Mouse (Mus musculus) erythroblast, embryonic 14.5 days (primary cell): ENCODE data around the gene Plekha7. TPM values are rescaled to one million over a fixed set of nuclear protein-coding genes. Genes with fewer than 3 reads are reported as not detected.

Experiments used
- H3K27me3 ChIP-seq: 2 replicates; pipeline ENCODE4 v1.6.1; 2012; ENCODE audit warnings: inconsistent platforms; ENCODE audit not compliant: control insufficient read depth
- H3K36me3 ChIP-seq: 2 replicates; pipeline ENCODE4 v1.6.1; 2012; ENCODE audit warnings: mild to moderate bottlenecking, inconsistent platforms; ENCODE audit not compliant: control insufficient read depth
- H3K4me1 ChIP-seq: 2 replicates; pipeline ENCODE4 v1.6.1; 2012; ENCODE audit warnings: inconsistent platforms; ENCODE audit not compliant: control insufficient read depth
- H3K4me3 ChIP-seq: replicated peaks from 2 replicates; pipeline ENCODE3; 2012; ENCODE audit warnings: moderate library complexity, mild to moderate bottlenecking, inconsistent platforms
- H3K9me3 ChIP-seq: 2 replicates; pipeline ENCODE4 v1.6.1; 2012; ENCODE audit warnings: low read length, inconsistent platforms, mixed read lengths; ENCODE audit not compliant: control insufficient read depth
- GATA1 ChIP-seq: IDR thresholded peaks from 2 replicates; pipeline ENCODE4 v1.6.1; 2012; ENCODE audit warnings: low read length, inconsistent platforms, mixed read lengths
- TAL1 ChIP-seq: IDR thresholded peaks from 3 replicates; pipeline ENCODE4 v1.6.1; 2012; ENCODE audit warnings: low read length, inconsistent platforms, mixed read lengths
- polyA plus RNA-seq: library from polyadenylated mRNA; stranded (reverse); fragments of >175 nt; gene quantifications from 2 replicates; pipeline ENCODE4 v1.2.3, GENCODE M21; 2012

The Plekha7 gene
- polyA plus RNA-seq, 1 experiment, result 0.19 TPM

DNA sequence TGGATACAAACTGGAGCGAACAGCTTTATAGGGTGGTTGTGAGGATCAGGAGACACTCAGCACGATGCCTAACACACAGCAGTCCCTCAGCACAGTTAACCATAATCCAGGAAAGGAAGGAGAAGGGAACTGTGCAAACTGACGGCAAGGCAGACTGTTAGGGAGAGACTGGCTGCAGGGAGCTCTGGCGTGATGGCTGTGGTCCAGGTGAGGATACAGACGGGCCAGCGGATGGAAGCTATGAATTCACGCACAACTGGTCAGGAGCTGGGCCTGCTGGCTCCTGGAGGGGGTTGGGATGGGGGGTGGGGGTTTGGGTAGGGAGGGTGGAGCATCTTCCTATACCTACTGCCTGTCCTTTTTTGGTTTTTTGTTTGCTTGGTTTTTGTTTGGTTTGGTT is 182.5 kb downstream of the Plekha7 start:
- H3K36me3 ChIP-seq, result no peaks in the 10 kb centered on the region; the same call in 1 of the 2 replicates
- H3K4me1 ChIP-seq, result no peaks in the 10 kb centered on the region
- H3K27me3 ChIP-seq, result no peaks in the 10 kb centered on the region
- no peaks in the 10 kb centered on the region for H3K9me3 ChIP-seq
- no peak overlapping the region for H3K4me3 ChIP-seq
- TF ChIP-seq GATA1 (no peak), TAL1 (no peak)

DNA sequence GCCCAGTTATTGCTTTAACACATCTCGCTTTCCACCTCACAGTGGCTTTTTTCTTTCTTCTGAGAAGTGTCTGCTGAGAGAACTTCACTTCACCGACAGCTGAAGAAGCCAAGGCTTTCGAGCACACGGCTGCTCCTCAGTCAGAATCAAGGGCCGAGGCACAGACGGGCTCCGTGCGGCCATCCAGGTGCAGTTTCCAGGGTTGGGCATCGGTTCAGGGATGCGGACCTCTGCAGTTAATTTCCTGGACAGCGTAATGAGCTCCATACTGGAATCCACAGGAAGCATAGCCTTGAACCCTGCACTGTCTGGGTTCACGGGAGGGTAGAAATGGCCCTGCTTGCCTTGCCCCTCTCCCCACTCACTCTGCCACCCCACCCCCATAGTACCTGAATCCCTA is 184.1 kb downstream of the Plekha7 start:
- H3K36me3 ChIP-seq, result no peaks in the 10 kb centered on the region; the same call in 1 of the 2 replicates
- peaks cover 2% of the 10 kb centered on the region; the same call in 1 of the 2 replicates for H3K9me3 ChIP-seq
- H3K4me1 ChIP-seq, result no peaks in the 10 kb centered on the region
- TF ChIP-seq GATA1 (no peak), TAL1 (no peak)
- no peak overlapping the region for H3K4me3 ChIP-seq
- no peaks in the 10 kb centered on the region for H3K27me3 ChIP-seq

DNA sequence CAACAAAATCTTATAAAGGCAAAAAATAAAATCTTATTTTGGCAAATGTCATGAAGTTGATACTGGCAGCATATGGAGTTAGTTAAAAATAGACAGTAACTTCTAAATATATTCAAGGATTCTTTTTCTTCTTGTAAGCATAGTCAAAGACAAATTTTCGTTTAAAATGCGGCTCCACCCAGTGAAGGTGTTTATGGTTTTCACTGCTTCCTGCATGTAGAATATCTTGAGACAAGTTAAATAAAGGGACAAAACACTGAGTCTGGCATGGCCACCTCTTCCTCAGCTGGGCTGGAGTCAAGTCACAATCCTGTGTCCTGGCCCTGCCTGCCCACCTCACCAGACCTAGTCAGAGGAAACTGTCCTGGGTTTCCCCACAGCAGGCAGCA is 184.6 kb downstream of the Plekha7 start:
- Histone ChIP-seq H3K4me3 (no peak overlapping the region), H3K4me1 (no peaks in the 10 kb centered on the region), H3K36me3 (no peaks in the 10 kb centered on the region; the same call in 1 of the 2 replicates), H3K9me3 (peaks cover 2% of the 10 kb centered on the region; the same call in 1 of the 2 replicates), H3K27me3 (no peaks in the 10 kb centered on the region)
- TF ChIP-seq GATA1, result no peak
- TF ChIP-seq TAL1, result no peak

DNA sequence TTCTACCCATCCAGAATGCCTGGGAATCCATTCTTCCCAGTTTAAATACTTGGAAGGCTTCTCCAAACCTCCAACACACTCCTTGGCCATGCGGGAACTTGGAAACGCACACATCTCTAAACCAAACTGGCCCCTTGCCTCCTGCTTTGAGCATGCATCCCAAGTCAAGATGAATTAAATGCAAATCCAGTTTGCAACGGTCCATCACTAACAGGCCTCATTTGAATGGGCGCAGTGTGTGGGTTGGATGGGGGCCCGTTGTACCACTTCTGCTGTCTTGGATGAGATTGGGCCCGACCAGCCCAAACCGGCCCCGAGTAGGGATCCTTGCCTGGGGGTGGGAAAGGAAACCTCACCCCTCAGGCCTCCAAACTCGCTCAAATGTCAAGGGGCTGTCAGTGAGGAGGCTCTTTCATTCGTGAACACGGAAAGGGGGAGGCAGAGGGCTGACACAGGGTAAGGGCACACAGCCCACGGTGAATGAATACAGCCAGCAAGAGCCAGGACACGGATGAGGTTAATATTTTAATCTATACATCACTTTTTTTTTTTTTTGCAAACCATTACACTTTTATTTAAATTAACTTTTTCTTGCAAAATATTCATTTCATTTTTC is 185.1 kb downstream of the Plekha7 start:
- Histone ChIP-seq H3K27me3 (no peaks in the 10 kb centered on the region), H3K4me3 (no peak overlapping the region)
- TF ChIP-seq TAL1 (no peak), GATA1 (no peak)

DNA sequence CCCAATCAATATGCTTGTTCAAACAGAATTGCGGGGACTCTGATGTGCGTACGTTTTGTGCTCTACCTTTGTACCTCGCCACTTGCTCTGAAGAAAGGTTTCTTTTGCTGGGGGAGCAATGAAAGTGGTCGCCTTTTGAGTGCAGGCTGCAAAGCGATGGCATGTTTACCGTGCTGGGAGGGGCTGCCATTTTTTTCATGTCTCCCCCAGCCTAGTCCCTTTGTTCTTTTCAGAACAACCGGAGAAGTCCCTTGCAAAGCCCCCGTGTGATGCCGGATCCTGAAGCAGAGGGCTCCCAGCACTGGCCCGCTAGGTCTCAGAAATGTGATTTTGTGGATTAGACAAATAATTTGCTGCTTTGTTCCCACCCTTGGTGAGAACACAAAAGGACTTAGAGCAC is 187.0 kb downstream of the Plekha7 start:
- no peaks in the 10 kb centered on the region; the same call in 1 of the 2 replicates for H3K36me3 ChIP-seq
- peaks cover 2% of the 10 kb centered on the region; the same call in 1 of the 2 replicates for H3K9me3 ChIP-seq
- H3K27me3 ChIP-seq, result no peaks in the 10 kb centered on the region
- no peak overlapping the region for H3K4me3 ChIP-seq
- no peaks in the 10 kb centered on the region for H3K4me1 ChIP-seq
- TF ChIP-seq TAL1 (no peak), GATA1 (no peak)

More for the DNA sequence above, 185.1 kb downstream of the Plekha7 start:
- Histone ChIP-seq H3K36me3 (no peaks in the 10 kb centered on the region; the same call in 1 of the 2 replicates), H3K9me3 (peaks cover 2% of the 10 kb centered on the region; the same call in 1 of the 2 replicates), H3K4me1 (no peaks in the 10 kb centered on the region)

DNA sequence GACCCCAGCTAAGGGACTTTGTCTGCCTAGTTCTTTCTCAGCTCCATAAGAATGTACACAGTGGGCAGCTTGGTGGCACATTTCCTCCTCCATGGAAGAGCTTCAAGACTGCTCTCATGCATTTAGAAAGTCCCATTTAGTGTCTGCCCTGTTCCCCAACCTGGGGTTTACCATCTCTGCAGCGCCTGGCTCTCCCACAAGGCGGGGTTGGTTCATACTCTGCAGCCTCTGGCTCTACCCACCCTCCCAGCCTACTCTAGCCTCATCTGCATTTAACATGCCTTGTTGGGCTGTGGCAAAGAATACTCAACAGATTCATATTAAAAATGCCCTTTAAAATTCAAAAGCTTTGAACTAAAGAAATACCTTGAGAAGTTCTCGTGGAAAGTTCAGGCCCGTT is 187.4 kb downstream of the Plekha7 start:
- no peaks in the 10 kb centered on the region; the same call in 1 of the 2 replicates for H3K36me3 ChIP-seq
- peaks cover 2% of the 10 kb centered on the region; the same call in 1 of the 2 replicates for H3K9me3 ChIP-seq
- no peak overlapping the region for H3K4me3 ChIP-seq
- TF ChIP-seq TAL1, result no peak
- no peak for TF ChIP-seq GATA1
- no peaks in the 10 kb centered on the region for H3K27me3 ChIP-seq
- no peaks in the 10 kb centered on the region for H3K4me1 ChIP-seq

DNA sequence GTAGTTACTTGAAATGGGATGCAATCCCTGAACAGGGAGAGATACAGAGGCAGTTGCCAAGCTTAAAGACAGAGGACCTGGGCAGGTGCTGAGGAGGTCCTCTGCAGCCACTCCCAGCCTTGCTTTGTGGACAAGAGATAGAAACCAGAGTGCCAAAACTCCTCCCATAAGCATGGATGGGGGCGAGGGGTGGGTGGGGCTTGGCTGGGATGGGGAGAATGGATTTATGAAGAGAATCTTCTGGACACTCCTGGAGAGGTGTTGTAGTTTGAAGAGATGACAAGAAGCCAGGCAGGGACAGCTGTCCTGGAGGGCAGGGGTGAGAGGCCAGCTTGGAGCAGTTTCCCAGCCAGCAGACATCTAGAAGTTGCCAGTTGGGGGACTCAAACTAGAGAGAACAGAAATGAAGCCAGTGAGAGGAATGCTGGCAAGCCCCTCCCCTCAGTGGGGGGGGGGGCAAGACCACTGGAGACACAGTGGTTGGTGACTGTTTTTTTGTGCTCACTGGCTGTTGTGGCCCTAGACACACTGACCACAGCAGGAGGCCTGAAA is 188.8 kb downstream of the Plekha7 start:
- TF ChIP-seq GATA1 (no peak), TAL1 (no peak)
- Histone ChIP-seq H3K4me1 (no peaks in the 10 kb centered on the region), H3K4me3 (no peak overlapping the region), H3K27me3 (no peaks in the 10 kb centered on the region), H3K9me3 (peaks cover 2% of the 10 kb centered on the region; the same call in 1 of the 2 replicates), H3K36me3 (no peaks in the 10 kb centered on the region)

DNA sequence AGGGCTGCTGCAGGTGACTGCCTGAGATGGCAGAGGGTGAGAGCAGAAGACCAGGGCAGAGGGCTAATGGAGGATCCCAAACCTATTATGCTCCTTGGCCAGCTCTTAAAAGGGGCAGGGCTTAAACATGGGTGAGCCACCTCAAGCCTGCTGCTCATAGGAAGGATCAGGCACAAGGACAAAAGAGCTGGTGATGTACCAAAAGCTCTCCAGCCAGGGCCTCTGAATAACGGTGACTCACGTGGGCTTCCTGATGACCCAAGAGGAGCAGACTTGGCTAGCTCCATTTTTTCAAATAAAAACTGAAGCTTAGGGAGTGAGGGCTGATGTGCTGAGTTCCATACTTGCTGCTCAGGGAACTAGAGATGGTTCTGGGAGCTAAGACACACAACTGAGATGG is 192.2 kb downstream of the Plekha7 start:
- no peaks in the 10 kb centered on the region for H3K4me1 ChIP-seq
- H3K27me3 ChIP-seq, result no peaks in the 10 kb centered on the region
- TF ChIP-seq TAL1 (no peak), GATA1 (no peak)
- peaks cover 2% of the 10 kb centered on the region; the same call in 1 of the 2 replicates for H3K9me3 ChIP-seq
- no peaks in the 10 kb centered on the region for H3K36me3 ChIP-seq
- H3K4me3 ChIP-seq, result no peak overlapping the region

DNA sequence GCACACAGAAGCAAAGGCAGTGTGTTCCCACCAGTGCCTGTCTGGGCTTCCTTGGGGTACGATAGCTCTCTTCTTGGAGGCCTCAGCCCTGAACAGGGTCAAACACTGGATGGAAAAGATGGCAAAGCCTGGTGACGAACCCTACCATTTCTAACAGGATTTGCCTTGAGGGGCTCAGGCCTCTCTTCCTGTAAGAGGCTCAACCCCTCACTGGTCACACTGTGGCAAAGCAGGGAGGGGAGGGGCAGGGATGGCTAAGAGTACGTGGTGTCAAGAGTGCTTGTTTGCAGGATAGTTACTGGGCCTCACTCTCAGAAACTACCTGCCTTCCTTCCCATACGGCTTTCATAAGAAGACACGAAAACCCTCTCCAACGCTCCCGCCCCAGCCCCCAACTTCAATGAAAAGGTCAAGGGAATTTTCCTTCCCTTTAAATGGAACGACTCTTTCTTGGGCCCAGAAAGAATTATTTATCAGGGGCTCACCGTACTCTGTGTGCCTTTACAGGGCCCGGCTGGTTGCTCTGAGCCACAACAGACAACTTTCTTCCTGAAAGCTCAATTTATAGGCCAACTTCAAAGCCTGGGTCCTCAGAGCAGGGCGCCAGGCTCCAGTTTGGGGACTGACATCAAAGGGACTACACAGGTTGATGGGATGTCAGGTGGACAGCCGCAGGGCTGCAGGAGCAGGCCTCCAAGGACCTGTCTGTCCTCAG is 192.8 kb downstream of the Plekha7 start:
- Histone ChIP-seq H3K9me3 (peaks cover 2% of the 10 kb centered on the region; the same call in 1 of the 2 replicates), H3K27me3 (no peaks in the 10 kb centered on the region), H3K36me3 (no peaks in the 10 kb centered on the region), H3K4me1 (no peaks in the 10 kb centered on the region), H3K4me3 (no peak overlapping the region)
- TF ChIP-seq TAL1, result no peak
